Mouse (Mus musculus): ENCODE data around the gene 0610010F05Rik. TPM values are rescaled to one million over a fixed set of nuclear protein-coding genes. Genes with fewer than 3 reads are reported as not detected.

Gene 0610010F05Rik
- 21.9 and 24.2 TPM in 2 replicates for polyA plus RNA-seq (2012; rRNA removed)

DNA sequence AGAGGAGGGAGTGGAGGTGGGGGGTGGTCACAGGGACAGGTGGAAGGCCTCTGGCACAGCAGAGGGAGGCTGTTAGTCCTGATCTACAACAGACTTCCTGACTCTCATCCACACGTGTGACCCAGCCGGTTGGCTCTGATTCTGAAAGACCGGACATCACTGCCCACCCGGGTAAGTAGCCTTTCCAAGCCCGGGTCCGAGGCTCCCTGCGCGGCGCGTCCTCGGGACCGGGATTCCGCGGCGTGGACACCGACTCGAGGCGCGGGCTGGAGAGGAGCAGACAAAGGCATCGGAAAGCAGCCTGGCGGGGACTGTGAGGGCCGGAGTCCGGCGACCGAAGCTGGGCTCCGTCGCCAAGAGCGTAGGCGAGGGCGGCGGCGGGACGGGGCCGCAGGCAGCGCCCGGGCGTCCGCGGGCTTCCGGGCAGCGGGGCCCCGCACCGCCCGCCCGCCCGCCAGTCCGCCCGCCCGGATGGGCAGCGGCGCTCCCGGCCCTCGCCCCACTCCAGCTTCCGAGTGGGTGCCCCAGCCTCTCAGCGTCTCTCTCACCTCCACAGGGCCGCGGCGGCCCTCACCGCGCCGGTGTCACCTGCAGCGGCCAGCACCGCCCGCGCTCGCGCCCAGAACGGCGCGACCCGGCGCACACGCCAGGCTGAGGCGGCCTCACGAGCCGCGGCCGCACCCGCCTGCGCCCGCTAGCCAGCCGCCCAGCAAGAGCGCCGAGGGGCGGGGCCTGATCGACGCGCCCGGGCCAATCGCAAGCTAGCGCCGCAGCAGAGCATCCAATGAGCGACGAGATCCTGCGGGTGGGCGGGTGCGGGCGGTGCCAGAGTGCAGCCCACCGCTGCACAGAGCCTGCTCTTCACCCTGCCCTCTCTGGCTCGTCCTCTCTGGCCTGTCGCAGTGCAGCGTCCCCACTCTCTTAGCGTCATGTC lies at the start of gene 0610010F05Rik:
Gene 0610010F05Rik (minus strand): TSS at position 695 of the 934 bp plus-strand sequence.
- peak; percentile 46 to 77 for DNase-seq (ENCODE audit: extremely low spot score in 1 of 2, low spot score in 1 of 2)

GRCm38 (mm10) chr11:23682561-23682960 lies 49.1 kb upstream of the 0610010F05Rik start:
- DNase-seq (ENCODE audit: extremely low spot score in 1 of 2, low spot score in 1 of 2), result no peak

GRCm38 (mm10) chr11:23680435-23680950 lies 47.1 kb upstream of the 0610010F05Rik start:
- no peak for DNase-seq (ENCODE audit: extremely low spot score in 1 of 2, low spot score in 1 of 2)

DNA sequence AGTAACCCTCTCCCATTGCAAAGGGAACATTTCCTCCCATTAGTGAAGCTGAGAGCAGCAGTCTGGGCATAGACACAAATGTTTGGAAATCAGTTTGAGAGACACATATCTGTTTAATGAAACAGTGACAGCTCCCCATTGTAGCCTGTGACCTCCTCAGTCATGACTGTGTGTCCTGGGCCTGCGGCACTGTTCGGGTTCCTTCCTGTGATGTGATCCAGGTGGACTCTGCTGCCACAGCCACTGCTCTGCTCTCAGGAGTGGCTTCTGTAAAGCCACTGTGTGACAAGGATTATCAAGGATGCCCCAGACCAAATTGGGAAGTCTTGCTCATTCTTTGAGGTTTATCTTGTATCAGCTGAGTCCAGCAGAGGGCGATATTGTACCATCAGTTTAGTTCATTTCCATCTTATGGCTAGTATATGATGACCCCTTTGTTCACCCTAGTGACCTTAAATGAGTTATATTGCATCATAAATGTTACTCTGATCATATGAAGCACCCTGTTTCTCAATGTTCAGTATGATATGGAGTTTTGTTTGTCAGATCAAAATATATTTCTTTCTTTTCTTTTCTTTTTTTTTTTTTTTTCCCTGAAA lies 45.7 kb upstream of the 0610010F05Rik start:
- peak; percentile 39 to 86 for DNase-seq (ENCODE audit: extremely low spot score in 1 of 2, low spot score in 1 of 2)

DNA sequence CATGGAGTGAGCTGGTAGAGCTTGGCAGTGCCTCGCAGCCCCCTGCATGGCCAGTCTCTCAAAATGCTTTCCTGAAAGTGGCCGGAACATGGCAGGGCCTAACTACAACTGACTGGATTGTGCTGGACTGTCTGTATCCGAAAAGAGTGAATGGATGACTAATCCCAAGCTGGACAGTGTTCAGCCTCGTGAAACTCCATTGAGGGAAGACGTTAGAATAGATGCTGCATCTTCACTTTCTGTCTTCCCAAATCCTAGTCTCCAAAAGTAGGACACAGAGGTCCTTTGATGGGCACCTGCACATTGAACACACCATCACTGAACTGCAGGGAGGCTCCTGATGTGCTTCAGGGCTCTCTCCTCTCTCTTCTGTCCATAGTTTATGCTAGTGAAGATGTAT lies 42.7 kb upstream of the 0610010F05Rik start:
- no peak for DNase-seq (ENCODE audit: extremely low spot score in 1 of 2, low spot score in 1 of 2)

- no peak for DNase-seq (ENCODE audit: extremely low spot score in 1 of 2, low spot score in 1 of 2)
These were observed 38.9 kb upstream of the 0610010F05Rik start for GRCm38 (mm10) chr11:23672256-23672749.

- DNase-seq (ENCODE audit: extremely low spot score in 1 of 2, low spot score in 1 of 2), result peak in 1 of 2 experiments; percentile 19
These were observed 33.7 kb upstream of the 0610010F05Rik start for GRCm38 (mm10) chr11:23667128-23667527.

DNA sequence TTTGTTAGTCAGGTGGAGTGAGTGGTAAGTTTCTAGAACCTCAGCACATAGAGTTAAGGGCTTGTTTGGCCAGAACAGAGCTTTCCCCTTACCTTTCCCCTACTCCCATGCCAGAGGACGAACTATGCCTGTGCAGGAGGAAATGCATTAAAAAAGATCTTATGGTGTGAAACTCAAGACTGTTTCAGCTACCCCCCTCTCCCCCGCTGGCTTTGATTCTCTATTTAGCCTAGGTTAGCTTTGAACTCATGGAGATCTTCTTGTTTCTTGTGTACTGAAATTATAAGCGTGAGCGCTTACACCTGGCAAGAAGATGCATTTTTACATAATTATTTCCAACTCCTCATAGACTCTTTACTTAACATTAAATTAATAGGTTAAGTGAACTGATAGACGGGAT lies 33.1 kb upstream of the 0610010F05Rik start:
- no peak for DNase-seq (ENCODE audit: extremely low spot score in 1 of 2, low spot score in 1 of 2)

DNA sequence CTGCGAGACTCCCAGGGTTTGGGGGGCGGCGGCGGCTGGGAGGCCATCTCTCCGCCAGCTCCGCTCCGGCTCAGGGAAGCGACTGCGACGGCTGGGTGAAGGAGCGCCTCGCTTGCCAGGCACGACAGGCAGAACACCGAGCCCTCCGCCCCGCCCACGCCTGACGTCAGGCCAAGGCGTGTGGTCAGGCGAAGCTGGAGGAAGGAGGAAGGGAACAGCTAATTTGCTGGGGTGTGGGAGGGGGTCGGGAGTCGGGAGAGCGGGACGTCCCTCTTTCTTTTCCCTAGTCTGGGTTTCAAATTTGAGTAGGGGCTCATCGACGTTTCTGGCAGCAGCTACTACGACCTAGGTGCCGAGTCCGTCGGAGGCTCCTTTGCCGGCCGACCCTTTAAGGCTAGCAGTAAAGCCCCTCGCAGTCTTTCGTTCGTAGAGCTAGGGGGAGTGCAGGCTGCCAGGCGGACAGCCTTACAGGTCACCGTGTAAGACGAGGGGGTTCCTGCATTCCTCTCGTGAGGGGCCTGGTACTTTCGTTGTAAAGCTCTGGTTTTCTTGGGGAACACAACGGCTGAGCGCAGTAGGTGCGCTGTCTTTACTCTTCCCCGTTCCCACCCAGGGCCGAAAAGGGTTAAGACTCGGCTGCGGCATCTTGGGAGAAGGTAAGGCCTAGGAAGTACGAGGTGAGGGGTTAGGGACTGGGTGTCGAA lies 32.5 kb upstream of the 0610010F05Rik start, which contains the start of gene Pex13:
Gene Pex13 (minus strand): TSS at position 162 of the 704 bp plus-strand sequence.
- peak; percentile 67 to 90 for DNase-seq (ENCODE audit: extremely low spot score in 1 of 2, low spot score in 1 of 2)

GRCm38 (mm10) chr11:23665311-23665786 lies 31.9 kb upstream of the 0610010F05Rik start, which contains the start of gene Pus10:
TSS of gene Pus10 (plus strand) at chr11:23665674.
- DNase-seq (ENCODE audit: extremely low spot score in 1 of 2, low spot score in 1 of 2), result no peak

DNA sequence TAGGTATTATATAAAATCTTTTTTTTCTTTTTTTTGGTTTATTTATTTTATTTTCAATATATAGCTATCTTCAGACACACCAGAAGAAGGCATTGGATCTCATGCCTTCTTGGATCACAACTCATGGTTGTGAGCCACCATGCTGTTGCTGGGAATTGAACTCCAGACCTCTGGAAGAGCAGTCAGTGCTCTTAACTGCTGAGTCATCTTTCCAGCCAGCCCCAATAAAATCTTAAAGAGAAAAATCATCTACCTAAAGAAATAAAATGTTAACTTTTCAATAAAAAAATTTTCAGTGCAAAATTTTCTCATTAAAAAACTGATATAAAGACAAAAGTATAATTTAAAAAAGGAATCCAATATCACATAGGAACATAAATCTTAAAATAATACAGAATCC lies 30.8 kb upstream of the 0610010F05Rik start:
- DNase-seq (ENCODE audit: extremely low spot score in 1 of 2, low spot score in 1 of 2), result no peak

GRCm38 (mm10) chr11:23657791-23658190 lies 24.4 kb upstream of the 0610010F05Rik start:
- DNase-seq (ENCODE audit: extremely low spot score in 1 of 2, low spot score in 1 of 2), result peak in 1 of 2 experiments; percentile 28

GRCm38 (mm10) chr11:23653666-23654065 lies 20.2 kb upstream of the 0610010F05Rik start:
- DNase-seq (ENCODE audit: extremely low spot score in 1 of 2, low spot score in 1 of 2), result no peak

GRCm38 (mm10) chr11:23647835-23648234 lies 14.4 kb upstream of the 0610010F05Rik start:
- DNase-seq (ENCODE audit: extremely low spot score in 1 of 2, low spot score in 1 of 2), result no peak

DNA sequence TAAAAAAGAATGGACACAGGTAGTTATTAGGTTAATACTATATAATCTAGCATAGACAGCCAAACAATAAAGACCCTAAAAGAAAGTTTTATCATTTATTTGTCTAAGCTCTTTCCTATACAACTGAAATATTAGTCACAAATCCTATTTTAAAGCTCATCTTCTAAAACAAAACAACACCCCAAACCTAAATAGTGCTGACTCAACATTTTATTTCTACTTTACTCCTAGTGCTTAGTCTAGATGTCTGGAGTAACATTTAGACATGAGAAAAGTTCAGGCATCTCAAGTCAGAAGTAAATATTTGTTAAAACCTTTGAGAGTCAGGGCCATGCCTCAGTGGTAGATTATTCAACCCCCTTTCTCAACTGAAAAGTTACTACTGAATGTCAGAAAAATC lies 14.0 kb upstream of the 0610010F05Rik start:
- no peak for DNase-seq (ENCODE audit: extremely low spot score in 1 of 2, low spot score in 1 of 2)

GRCm38 (mm10) chr11:23634573-23634972 lies 1.1 kb upstream of the 0610010F05Rik start:
- no peak for DNase-seq (ENCODE audit: extremely low spot score in 1 of 2, low spot score in 1 of 2)

DNA sequence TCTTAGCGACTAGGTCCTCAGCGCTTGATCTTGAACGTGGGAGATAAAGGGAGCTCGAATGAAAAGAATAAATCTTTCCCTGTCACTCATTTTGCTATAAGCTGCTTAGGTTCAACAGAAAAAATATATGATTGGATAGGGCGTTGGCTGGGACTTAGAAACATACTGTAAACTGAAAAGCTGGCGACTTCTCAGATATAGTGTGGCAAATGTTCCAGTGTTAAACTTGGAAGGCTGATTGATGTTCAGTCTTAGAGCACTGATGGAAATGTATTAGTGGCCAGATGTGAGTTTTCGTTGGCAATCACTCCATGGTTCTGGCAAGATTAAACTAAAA lies 408 bp upstream of the 0610010F05Rik start:
- DNase-seq (ENCODE audit: extremely low spot score in 1 of 2, low spot score in 1 of 2), result no peak

DNA sequence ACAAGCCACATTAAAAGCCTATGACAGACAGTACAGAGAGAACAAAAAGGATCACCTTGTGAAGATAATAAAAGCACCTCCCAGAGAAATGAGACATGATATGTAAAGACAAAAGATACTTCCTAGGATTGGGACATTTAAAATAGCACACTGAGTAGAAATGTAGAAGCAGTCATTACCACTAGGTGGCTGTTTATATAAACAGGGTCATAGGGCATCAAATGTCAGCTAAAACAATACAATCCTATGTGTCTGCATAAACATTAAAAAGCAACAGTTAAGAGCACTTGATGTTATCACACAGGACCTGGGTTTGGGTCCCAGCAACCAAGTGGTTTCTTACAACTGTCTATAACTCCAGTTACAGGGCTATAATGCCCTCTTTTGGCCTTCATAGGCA lies 2.8 kb downstream of the 0610010F05Rik start:
- DNase-seq (ENCODE audit: extremely low spot score in 1 of 2, low spot score in 1 of 2), result no peak

DNA sequence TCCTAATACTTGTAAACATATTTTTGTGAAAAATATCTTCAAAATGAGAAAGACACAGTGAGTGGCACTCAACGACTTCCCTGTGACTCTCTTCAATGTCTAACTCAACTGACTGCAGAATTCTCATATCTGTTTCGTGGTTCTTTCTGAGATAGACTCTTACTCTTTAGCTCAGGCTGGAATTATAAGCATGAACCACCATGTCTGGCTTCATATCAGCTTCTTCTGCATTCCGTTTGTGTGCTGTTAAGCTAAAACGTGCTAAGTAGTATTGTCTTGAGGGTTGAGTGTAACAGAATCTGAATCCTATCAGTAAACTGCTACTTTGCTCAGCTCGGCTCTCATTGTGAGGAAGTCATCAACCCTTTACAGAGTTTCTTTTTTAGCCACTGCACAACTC lies 14.4 kb downstream of the 0610010F05Rik start:
- DNase-seq (ENCODE audit: extremely low spot score in 1 of 2, low spot score in 1 of 2), result no peak

DNA sequence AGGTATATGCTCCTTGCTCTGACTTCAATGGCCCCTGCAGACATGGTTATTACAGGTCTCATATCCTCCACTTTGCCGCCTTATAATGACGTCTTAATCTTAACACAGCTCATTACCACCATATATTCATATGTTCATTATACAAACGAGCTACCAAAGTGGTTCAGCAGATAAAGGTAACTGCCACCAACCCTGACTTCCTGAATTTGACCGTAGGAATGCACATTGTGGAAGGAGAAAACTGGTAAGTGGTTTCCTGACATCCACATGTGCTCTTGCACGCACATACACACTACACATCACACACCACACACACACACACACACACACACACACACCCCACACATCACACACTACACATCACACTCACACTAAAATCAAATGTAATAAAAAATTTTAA lies 18.9 kb downstream of the 0610010F05Rik start:
- DNase-seq (ENCODE audit: extremely low spot score in 1 of 2, low spot score in 1 of 2), result no peak

All from frontal cortex, adult 2 months (tissue).